Mouse (Mus musculus) stomach, embryonic 14.5 days (tissue): ENCODE data around the gene Cks2. TPM values are rescaled to one million over a fixed set of nuclear protein-coding genes. Genes with fewer than 3 reads are reported as not detected.

Experiments
- ATAC-seq: fragments of 200-750 bp; cut with Nextera tagmentation; 2 replicates; pipeline ENCODE4 v1.8.0; 2017; ENCODE audit warnings: low read depth, moderate TSS enrichment; ENCODE audit not compliant: insufficient number of reproducible peaks, insufficient read depth, low FRiP score
- H3K27ac ChIP-seq: fragments of 300-500 bp; sonication (generic); 2 replicates; pipeline ENCODE4 v1.5.1; 2014; ENCODE audit warnings: mild to moderate bottlenecking, low read length, moderate library complexity, mixed read lengths
- H3K27me3 ChIP-seq: fragments of 300-500 bp; sonication (generic); 2 replicates; pipeline ENCODE4 v1.6.1; 2014; ENCODE audit warnings: low read length, control low read depth, mixed read lengths; ENCODE audit not compliant: control insufficient read depth, insufficient read depth
- H3K36me3 ChIP-seq: fragments of 300-500 bp; sonication (generic); 2 replicates; pipeline ENCODE4 v1.6.1; 2014; ENCODE audit warnings: mild to moderate bottlenecking, control low read depth, low read length, moderate library complexity, mixed read lengths; ENCODE audit not compliant: control insufficient read depth, insufficient read depth
- H3K4me1 ChIP-seq: fragments of 300-500 bp; sonication (generic); 2 replicates; pipeline ENCODE4 v1.6.1; 2014; ENCODE audit warnings: low read length, control low read depth, mixed read lengths; ENCODE audit not compliant: control insufficient read depth, insufficient read depth
- H3K4me2 ChIP-seq: fragments of 300-500 bp; sonication (generic); replicated peaks from 2 replicates; pipeline ENCODE4 v1.6.1; 2014; ENCODE audit warnings: low read depth, low read length, control low read depth
- H3K4me3 ChIP-seq: fragments of 300-500 bp; sonication (generic); 2 replicates; pipeline ENCODE4 v1.5.1; 2014; ENCODE audit warnings: low read depth, low read length, control low read depth
- H3K9ac ChIP-seq: fragments of 300-500 bp; sonication (generic); replicated peaks from 2 replicates; pipeline ENCODE4 v1.6.1; 2014; ENCODE audit warnings: low read depth, mild to moderate bottlenecking, control low read depth, low read length, moderate library complexity, mixed read lengths
- H3K9me3 ChIP-seq: fragments of 300-500 bp; sonication (generic); 2 replicates; pipeline ENCODE4 v1.6.1; 2016; ENCODE audit warnings: low read depth, low read length, control low read depth; ENCODE audit not compliant: control insufficient read depth
- WGBS: fragments of 180-500 bp; shearing (Covaris S2); extraction: QIAGEN DNeasy Blood & Tissue Kit; methylation state at CpG from one replicate; pipeline ENCODE4 v1.1.7; 2014; 5-methylcytosine and 5-hydroxymethylcytosine counted together
- polyA plus RNA-seq: library from polyadenylated mRNA; unstranded; fragments of >200 nt; fragmentation: Nextera tagmentation; extraction: Ambion mirVana; gene quantifications from 2 replicates; pipeline ENCODE4 v1.2.1, GENCODE M21; 2014

Cks2 gene
- polyA plus RNA-seq, 1 experiment from 2014 or later = 373 TPM

- H3K27me3 ChIP-seq = no peaks in the 10 kb centered on the region
- ATAC-seq = no peak
- no peaks in the 10 kb centered on the region for H3K36me3 ChIP-seq
- H3K9ac ChIP-seq = no peak overlapping the region
- H3K27ac ChIP-seq = no peak overlapping the region
- WGBS = 55% methylated on average over 4 of the region's 4 CpGs
- no peaks in the 10 kb centered on the region for H3K9me3 ChIP-seq
- no peak overlapping the region for H3K4me2 ChIP-seq
- H3K4me3 ChIP-seq = no peak overlapping the region
- no peaks in the 10 kb centered on the region for H3K4me1 ChIP-seq
Measured at GRCm38 (mm10) chr13:51697897-51698296, 52.9 kb downstream of the Cks2 start.

GRCm38 (mm10) chr13:51698318-51698717 lies 53.3 kb downstream of the Cks2 start:
- no peaks in the 10 kb centered on the region for H3K4me1 ChIP-seq
- H3K4me2 ChIP-seq = no peak overlapping the region
- H3K4me3 ChIP-seq = no peak overlapping the region
- H3K27ac ChIP-seq = no peak overlapping the region
- no peak overlapping the region for H3K9ac ChIP-seq
- no peaks in the 10 kb centered on the region for H3K27me3 ChIP-seq
- no peak for ATAC-seq
- no peaks in the 10 kb centered on the region for H3K36me3 ChIP-seq
- no peaks in the 10 kb centered on the region for H3K9me3 ChIP-seq
- WGBS = 78% methylated on average over 3 of the region's 3 CpGs

Other genes starting within 250 kb of the Cks2 start
- 61.1 and 64.9 TPM in 2 replicates for gene S1pr3, start 236.6 kb upstream of the Cks2 start, polyA plus RNA-seq
- gene Shc3, start 75.8 kb upstream of the Cks2 start, polyA plus RNA-seq = 0.46 and 0.50 TPM in 2 replicates
- 34.2 and 35.3 TPM in 2 replicates for gene Secisbp2, start 6.5 kb downstream of the Cks2 start, polyA plus RNA-seq
- gene Sema4d, start 148.5 kb downstream of the Cks2 start, polyA plus RNA-seq = 9.0 and 10.2 TPM in 2 replicates
- gene Gadd45g, start 201.4 kb downstream of the Cks2 start, polyA plus RNA-seq = 22.9 and 26.4 TPM in 2 replicates